ENCODE assay signal across 9 mouse cellular contexts in genomic region chr11:49168839-49169611, GRCm38 (mm10). TPM values are rescaled to one million over a fixed set of nuclear protein-coding genes. Genes with fewer than 3 reads are reported as not detected.
DNase-seq lines count a peak whose midpoint lies in the region; ATAC-seq and TF ChIP-seq lines count a peak whose summit lies in the region.
"Had no signal": no experiment of that assay in that cellular context is flagged by ENCODE, and none has a peak within 500 bp of the region (broad histone marks: within the 10 kb centered on the region; RNA-seq: fewer than 3 reads in every experiment).

No protein-coding gene starts in this region.

- peaks cover 6% of the 10 kb centered on the region for H3K9me3 ChIP-seq in lung, embryonic 16.5 days (ENCODE audit: control insufficient read depth, low read length)
- H3K9me3 ChIP-seq in embryonic facial prominence, embryonic 12.5 days, result peaks cover 3% of the 10 kb centered on the region; the same call in 1 of the 2 replicates
- peaks cover 7% of the 10 kb centered on the region; the same call in 1 of the 2 replicates for H3K9me3 ChIP-seq in intestine, embryonic 14.5 days (ENCODE audit: control insufficient read depth, low read length)
- no peaks in the 10 kb centered on the region for H3K9me3 ChIP-seq in liver, embryonic 16.5 days (replicated peaks; ENCODE audit: control insufficient read depth, low read length)

- no peak for DNase-seq in lung, adult 18-20 months
- DNase-seq in intestine, embryonic 14.5 days (ENCODE audit: low spot score), result peak; percentile 71
- no peak for DNase-seq in lung, postnatal 10 days

- H3K36me3 ChIP-seq in lung, embryonic 16.5 days (ENCODE audit: control insufficient read depth, insufficient read depth, low read length), result no peaks in the 10 kb centered on the region
- no peaks in the 10 kb centered on the region for H3K36me3 ChIP-seq in embryonic facial prominence, embryonic 12.5 days
- no peaks in the 10 kb centered on the region for H3K36me3 ChIP-seq in intestine, embryonic 14.5 days (ENCODE audit: control insufficient read depth, insufficient read depth, low read length)
- H3K36me3 ChIP-seq in liver, embryonic 16.5 days (ENCODE audit: control insufficient read depth, insufficient read depth), result no peaks in the 10 kb centered on the region
- no peaks in the 10 kb centered on the region for H3K36me3 ChIP-seq in small intestine, adult 2 months (ENCODE audit: control insufficient read depth, insufficient read depth, low read length)

- H3K9ac ChIP-seq in lung, embryonic 16.5 days (ENCODE audit: low read length), result no peak overlapping the region
- H3K9ac ChIP-seq in embryonic facial prominence, embryonic 12.5 days, result peak overlapping the region; percentile 28; the same call in 1 of the 2 replicates
- H3K9ac ChIP-seq in intestine, embryonic 14.5 days (ENCODE audit: low read length), result 0 out of 2 replicates have a peak overlapping the region, but pooled peaks have one; percentile 17
- peak overlapping the region; percentile 7; the same call in 1 of the 2 replicates for H3K9ac ChIP-seq in liver, embryonic 16.5 days (ENCODE audit: low read depth, low read length)

- peak overlapping the region; percentile 49 for H3K4me2 ChIP-seq in lung, embryonic 16.5 days (ENCODE audit: low read depth, low read length)
- peak overlapping the region; percentile 67 for H3K4me2 ChIP-seq in embryonic facial prominence, embryonic 12.5 days (replicated peaks)
- peak overlapping the region; percentile 75 for H3K4me2 ChIP-seq in intestine, embryonic 14.5 days (ENCODE audit: low read length)
- peak overlapping the region; percentile 28 for H3K4me2 ChIP-seq in liver, embryonic 16.5 days (ENCODE audit: low read depth, low read length)

- no peak for TF ChIP-seq POLR2A in small intestine, adult 2 months (IDR thresholded peaks at IDR 0.05; ENCODE audit: low read depth, low read length)

- peaks cover 13% of the 10 kb centered on the region for H3K27me3 ChIP-seq in lung, embryonic 16.5 days (ENCODE audit: control insufficient read depth, insufficient read depth, low read depth, low read length)
- peaks cover 23% of the 10 kb centered on the region for H3K27me3 ChIP-seq in embryonic facial prominence, embryonic 12.5 days
- H3K27me3 ChIP-seq in intestine, embryonic 14.5 days (replicated peaks; ENCODE audit: control insufficient read depth, insufficient read depth, low read length), result peaks cover 10% of the 10 kb centered on the region; the same call in 1 of the 2 replicates
- H3K27me3 ChIP-seq in liver, embryonic 16.5 days (ENCODE audit: control insufficient read depth, insufficient read depth, low read depth, low read length), result peaks cover 8% of the 10 kb centered on the region
- H3K27me3 ChIP-seq in small intestine, adult 2 months (ENCODE audit: control insufficient read depth, insufficient read depth, low read length), result peaks cover 7% of the 10 kb centered on the region

- ATAC-seq in lung, embryonic 16.5 days (ENCODE audit: low read depth), result no peak
- no peak for ATAC-seq in embryonic facial prominence, embryonic 12.5 days (ENCODE audit: insufficient number of reproducible peaks, insufficient read depth, low FRiP score, low TSS enrichment)
- peak; percentile 60; the same call in 1 of the 2 replicates for ATAC-seq in intestine, embryonic 14.5 days (replicated peaks; ENCODE audit: low FRiP score, low TSS enrichment, low read depth)
- peak; percentile 35; the same call in 1 of the 2 replicates for ATAC-seq in liver, embryonic 16.5 days (ENCODE audit: low read depth)
- ATAC-seq in CD4-positive, CD25-positive, alpha-beta regulatory T cell, adult 4 months, result no peak

- peak overlapping the region; percentile 27 for H3K4me3 ChIP-seq in lung, embryonic 16.5 days (ENCODE audit: low read length)
- peak overlapping the region; percentile 32 for H3K4me3 ChIP-seq in embryonic facial prominence, embryonic 12.5 days
- peak overlapping the region; percentile 25 for H3K4me3 ChIP-seq in intestine, embryonic 14.5 days (ENCODE audit: low read depth, low read length)
- H3K4me3 ChIP-seq in liver, embryonic 16.5 days (ENCODE audit: low read depth, low read length), result 0 out of 2 replicates have a peak overlapping the region, but pooled peaks have one; percentile 11
- peak overlapping the region; percentile 36 for H3K4me3 ChIP-seq in small intestine, adult 2 months (ENCODE audit: low read depth, low read length)

- WGBS in lung, embryonic 16.5 days, result 4% methylated on average over 50 of the region's 50 CpGs
- WGBS in embryonic facial prominence, embryonic 12.5 days, result 4% methylated on average over 50 of the region's 50 CpGs
- WGBS in intestine, embryonic 14.5 days, result 4% methylated on average over 50 of the region's 50 CpGs
- WGBS in liver, embryonic 16.5 days (ENCODE audit: insufficient replicate concordance), result 17% methylated on average over 50 of the region's 50 CpGs
- 14% methylated on average over 50 of the region's 50 CpGs for WGBS in small intestine, adult 2 months

- H3K27ac ChIP-seq in lung, embryonic 16.5 days (ENCODE audit: low read length), result no peak overlapping the region
- H3K27ac ChIP-seq in embryonic facial prominence, embryonic 12.5 days, result no peak overlapping the region
- H3K27ac ChIP-seq in intestine, embryonic 14.5 days (ENCODE audit: low read depth), result no peak overlapping the region
- H3K27ac ChIP-seq in liver, embryonic 16.5 days (ENCODE audit: low read length), result no peak overlapping the region
- no peak overlapping the region for H3K27ac ChIP-seq in small intestine, adult 2 months (ENCODE audit: insufficient read depth, low read depth, low read length)
- H3K27ac ChIP-seq: macrophage had no signal

- H3K4me1 ChIP-seq in lung, embryonic 16.5 days (replicated peaks; ENCODE audit: control insufficient read depth, insufficient read depth, low read length), result 0 out of 2 replicates have a peak, but pooled peaks cover 2% of the 10 kb centered on the region
- peaks cover 7% of the 10 kb centered on the region; the same call in 1 of the 2 replicates for H3K4me1 ChIP-seq in embryonic facial prominence, embryonic 12.5 days
- H3K4me1 ChIP-seq in intestine, embryonic 14.5 days (replicated peaks; ENCODE audit: control insufficient read depth, insufficient read depth, low read length), result 0 out of 2 replicates have a peak, but pooled peaks cover 3% of the 10 kb centered on the region
- H3K4me1 ChIP-seq in liver, embryonic 16.5 days (ENCODE audit: control insufficient read depth, low read depth, low read length), result no peaks in the 10 kb centered on the region
- H3K4me1 ChIP-seq in small intestine, adult 2 months (ENCODE audit: control insufficient read depth, insufficient read depth, insufficient read length, low read length), result peaks cover 4% of the 10 kb centered on the region; the same call in 1 of the 2 replicates

- TF ChIP-seq CTCF in small intestine, adult 2 months (IDR thresholded peaks at IDR 0.05; ENCODE audit: extremely low read depth, insufficient read length, insufficient replicate concordance, low read depth, low read length), result no peak

RNA-seq across cellular contexts. Expression of gene Olfr1394, which starts 14.8 kb away (rescaled TPM):
- polyA plus RNA-seq in lung, embryonic 16.5 days (2015; fragmentation: Nextera tagmentation; extraction: Ambion mirVana), result not detected in 2 replicates
- not detected in 2 replicates for polyA plus RNA-seq in embryonic facial prominence, embryonic 12.5 days (2016; fragmentation: Nextera tagmentation; extraction: Ambion mirVana)
- polyA plus RNA-seq in intestine, embryonic 14.5 days (2014; fragmentation: Nextera tagmentation; extraction: Ambion mirVana), result not detected in 2 replicates
- not detected in 2 replicates for polyA plus RNA-seq in liver, embryonic 16.5 days (2015; fragmentation: Nextera tagmentation; extraction: Ambion mirVana)
- polyA plus RNA-seq in small intestine, adult 2 months (2012; rRNA removed), result not detected in 2 replicates
- polyA plus RNA-seq in CD4-positive, CD25-positive, alpha-beta regulatory T cell, adult 4 months (2017; shearing (Covaris generic)), result not detected
- polyA plus RNA-seq: macrophage had no signal

RNA-seq across cellular contexts. Expression of gene Btnl9, which starts 17.9 kb away (rescaled TPM):
- polyA plus RNA-seq in lung, embryonic 16.5 days (2015; fragmentation: Nextera tagmentation; extraction: Ambion mirVana), result 0.73 and 0.84 TPM in 2 replicates
- polyA plus RNA-seq in embryonic facial prominence, embryonic 12.5 days (2016; fragmentation: Nextera tagmentation; extraction: Ambion mirVana), result 0.35 and 0.99 TPM in 2 replicates
- 1.8 and 3.0 TPM in 2 replicates for polyA plus RNA-seq in intestine, embryonic 14.5 days (2014; fragmentation: Nextera tagmentation; extraction: Ambion mirVana)
- 1.3 and 1.4 TPM in 2 replicates for polyA plus RNA-seq in liver, embryonic 16.5 days (2015; fragmentation: Nextera tagmentation; extraction: Ambion mirVana)
- 0.53 and 1.2 TPM in 2 replicates for polyA plus RNA-seq in small intestine, adult 2 months (2012; rRNA removed)
- under 1 TPM in 1 of 2 experiments, not detected in 1; 0.35 TPM for polyA plus RNA-seq in CD4-positive, CD25-positive, alpha-beta regulatory T cell, adult 4 months (2017; shearing (Covaris generic))

RNA-seq across cellular contexts. Expression of gene Olfr1395, which starts 27.0 kb away (rescaled TPM):
- polyA plus RNA-seq in lung, embryonic 16.5 days (2015; fragmentation: Nextera tagmentation; extraction: Ambion mirVana), result not detected in 2 replicates
- not detected in 2 replicates for polyA plus RNA-seq in embryonic facial prominence, embryonic 12.5 days (2016; fragmentation: Nextera tagmentation; extraction: Ambion mirVana)
- not detected in 2 replicates for polyA plus RNA-seq in intestine, embryonic 14.5 days (2014; fragmentation: Nextera tagmentation; extraction: Ambion mirVana)
- not detected in 2 replicates for polyA plus RNA-seq in liver, embryonic 16.5 days (2015; fragmentation: Nextera tagmentation; extraction: Ambion mirVana)
- polyA plus RNA-seq in small intestine, adult 2 months (2012; rRNA removed), result not detected in 2 replicates
- not detected for polyA plus RNA-seq in CD4-positive, CD25-positive, alpha-beta regulatory T cell, adult 4 months (2017; shearing (Covaris generic))
- polyA plus RNA-seq: macrophage had no signal

RNA-seq across cellular contexts. Expression of gene Zfp62, which starts 34.1 kb away (rescaled TPM):
- polyA plus RNA-seq in lung, embryonic 16.5 days (2015; fragmentation: Nextera tagmentation; extraction: Ambion mirVana), result 35.8 and 38.2 TPM in 2 replicates
- 49.4 and 53.9 TPM in 2 replicates for polyA plus RNA-seq in embryonic facial prominence, embryonic 12.5 days (2016; fragmentation: Nextera tagmentation; extraction: Ambion mirVana)
- 34.5 and 39.6 TPM in 2 replicates for polyA plus RNA-seq in intestine, embryonic 14.5 days (2014; fragmentation: Nextera tagmentation; extraction: Ambion mirVana)
- 11.1 and 11.7 TPM in 2 replicates for polyA plus RNA-seq in liver, embryonic 16.5 days (2015; fragmentation: Nextera tagmentation; extraction: Ambion mirVana)
- polyA plus RNA-seq in small intestine, adult 2 months (2012; rRNA removed), result 0.38 and 0.42 TPM in 2 replicates
- 10 to 100 TPM; 60.2 to 62.0 TPM for polyA plus RNA-seq in CD4-positive, CD25-positive, alpha-beta regulatory T cell, adult 4 months (2017; shearing (Covaris generic))

RNA-seq across cellular contexts. Expression of gene Olfr1396, which starts 54.4 kb away (rescaled TPM):
- polyA plus RNA-seq in lung, embryonic 16.5 days (2015; fragmentation: Nextera tagmentation; extraction: Ambion mirVana), result 0.15 TPM in 1 of 2 replicates, not detected in the other
- not detected in 2 replicates for polyA plus RNA-seq in embryonic facial prominence, embryonic 12.5 days (2016; fragmentation: Nextera tagmentation; extraction: Ambion mirVana)
- not detected in 2 replicates for polyA plus RNA-seq in intestine, embryonic 14.5 days (2014; fragmentation: Nextera tagmentation; extraction: Ambion mirVana)
- polyA plus RNA-seq in liver, embryonic 16.5 days (2015; fragmentation: Nextera tagmentation; extraction: Ambion mirVana), result not detected in 2 replicates
- polyA plus RNA-seq in small intestine, adult 2 months (2012; rRNA removed), result 0.13 TPM in 1 of 2 replicates, not detected in the other
- under 1 TPM; 0.35 to 0.47 TPM for polyA plus RNA-seq in CD4-positive, CD25-positive, alpha-beta regulatory T cell, adult 4 months (2017; shearing (Covaris generic))
- polyA plus RNA-seq: macrophage had no signal

Comparison
In these comparisons a context has a peak if more than half of its experiments do, and no peak if none do; other contexts are left out.
1. ATAC-seq: peak in intestine, embryonic 14.5 days (single experiment) and liver, embryonic 16.5 days (single experiment); none in lung, embryonic 16.5 days (single experiment), embryonic facial prominence, embryonic 12.5 days (single experiment) and CD4-positive, CD25-positive, alpha-beta regulatory T cell, adult 4 months (single experiment).
2. Peak in every context shown above with its lines, with median percentiles within 50 percentile points of each other: H3K4me2 ChIP-seq and H3K4me3 ChIP-seq.